Mouse (Mus musculus) megakaryocyte, embryonic 14.5 days (primary cell): ENCODE measurements around the gene Trim46.

Experiments used
- FLI1 ChIP-seq: IDR thresholded peaks from 2 replicates; pipeline ENCODE4 v1.6.1; 2012; ENCODE audit warnings: low read length, inconsistent platforms, mixed read lengths
- GATA1 ChIP-seq: IDR thresholded peaks from 3 replicates; pipeline ENCODE4 v1.6.1; 2012; ENCODE audit warnings: mixed read lengths, low read length, inconsistent platforms, borderline replicate concordance

- TF ChIP-seq GATA1 = no peak
- TF ChIP-seq FLI1 = no peak
These were observed 31.3 kb downstream of the Trim46 start, which contains the start of gene Thbs3 for GRCm38 (mm10) chr3:89214681-89215411.
